Mouse (Mus musculus) lung, postnatal 14 days (tissue): ENCODE measurements around the gene Fam227b.

Source experiments
- DNase-seq: peaks from one replicate; pipeline ENCODE4 v3.0.0; 2021

Gene Fam227b

DNA sequence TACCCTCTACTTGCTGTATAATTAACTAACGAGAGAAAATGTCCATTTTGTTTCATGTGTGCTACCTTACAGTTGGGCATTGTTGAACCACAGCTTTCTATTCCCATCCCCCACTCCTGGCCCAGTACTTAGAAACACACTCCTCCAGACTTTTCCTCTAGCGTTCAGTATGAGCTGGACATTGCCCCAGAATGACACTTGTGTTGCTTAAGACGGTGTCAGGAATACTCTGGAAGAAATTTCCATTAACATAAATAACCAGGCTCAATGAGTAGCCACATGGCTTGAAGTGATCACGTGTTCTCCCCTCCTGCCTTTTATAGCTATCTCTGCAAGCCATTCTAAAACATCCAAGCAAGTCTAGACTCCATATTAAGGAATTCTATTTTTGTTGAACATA lies 91.2 kb downstream of the Fam227b start:
- peak; percentile 33 for DNase-seq

DNA sequence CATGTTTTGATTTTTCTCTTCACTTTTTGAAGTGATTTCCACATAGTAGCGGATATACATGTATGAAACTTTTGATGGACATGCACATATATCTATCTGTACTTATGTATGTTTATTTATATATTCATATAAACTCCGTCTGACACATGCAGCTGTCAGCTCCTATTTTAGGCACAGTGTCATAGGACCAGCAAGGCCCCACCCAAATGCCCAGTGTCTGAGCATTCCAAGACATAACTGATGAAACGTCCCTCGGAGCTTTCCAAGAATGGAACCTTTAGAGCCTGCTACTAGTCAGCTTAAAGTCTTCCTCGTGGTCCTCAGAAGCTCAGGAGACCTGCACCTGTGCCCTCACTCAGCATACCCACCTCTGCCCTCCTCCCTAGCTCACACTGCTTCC lies 98.1 kb downstream of the Fam227b start:
- no peak for DNase-seq

DNA sequence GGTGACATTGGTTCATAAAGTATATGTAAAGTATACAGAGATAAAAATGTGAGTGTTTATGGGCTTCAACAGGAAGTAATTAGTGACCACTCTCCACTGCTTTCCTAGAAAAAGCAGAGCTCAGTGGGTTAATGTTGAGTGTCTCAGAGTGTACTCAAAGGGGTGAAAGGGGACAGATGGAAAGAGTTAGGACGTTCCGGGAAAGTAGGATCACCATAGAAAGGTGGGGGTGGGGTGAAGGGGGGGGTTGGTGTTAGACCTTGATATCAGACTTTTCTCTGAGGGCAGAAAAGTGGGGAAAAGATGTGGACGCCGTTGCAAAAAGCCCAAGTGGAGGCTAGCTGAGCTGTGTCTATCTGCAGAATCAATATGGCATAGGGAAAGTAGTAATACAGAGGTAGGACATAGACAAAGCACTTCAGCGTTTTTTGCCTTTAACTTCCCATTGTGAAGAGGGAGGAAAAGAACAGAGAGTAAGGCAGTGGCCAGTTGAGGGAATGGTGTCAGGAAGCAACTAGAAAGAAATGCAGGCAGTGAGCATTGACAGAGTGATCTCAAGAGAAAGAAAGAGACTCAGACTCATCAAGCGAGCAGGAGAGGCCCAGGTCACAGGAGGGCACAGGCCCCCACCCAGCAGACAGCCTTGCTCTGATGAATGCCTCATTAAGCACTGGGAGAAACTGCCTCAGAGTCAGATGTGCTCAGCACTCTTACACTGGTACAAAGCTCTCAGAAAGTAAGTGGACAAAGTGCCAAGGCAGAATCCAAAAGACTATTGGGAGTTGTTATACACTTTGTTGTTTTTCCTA lies 98.9 kb downstream of the Fam227b start:
- no peak for DNase-seq

DNA sequence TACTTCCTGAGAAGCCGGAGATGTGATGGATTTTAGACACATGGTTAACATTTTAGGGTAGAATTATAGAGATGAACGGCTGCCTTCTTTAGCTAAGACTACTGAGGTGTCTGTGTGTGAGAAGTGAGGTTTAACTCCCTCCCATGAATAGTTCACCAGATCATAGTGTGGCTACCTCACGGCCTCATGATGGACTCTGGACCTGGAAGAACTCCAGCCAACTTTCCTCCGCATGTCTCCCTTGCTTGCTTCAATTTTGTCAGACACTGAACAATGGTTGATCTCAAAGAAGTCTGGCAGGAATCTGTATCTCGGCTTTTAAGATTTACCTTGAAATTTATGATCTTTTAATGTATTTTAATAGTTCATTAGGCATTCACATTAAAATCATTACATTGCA lies 106.2 kb downstream of the Fam227b start:
- DNase-seq: no peak

DNA sequence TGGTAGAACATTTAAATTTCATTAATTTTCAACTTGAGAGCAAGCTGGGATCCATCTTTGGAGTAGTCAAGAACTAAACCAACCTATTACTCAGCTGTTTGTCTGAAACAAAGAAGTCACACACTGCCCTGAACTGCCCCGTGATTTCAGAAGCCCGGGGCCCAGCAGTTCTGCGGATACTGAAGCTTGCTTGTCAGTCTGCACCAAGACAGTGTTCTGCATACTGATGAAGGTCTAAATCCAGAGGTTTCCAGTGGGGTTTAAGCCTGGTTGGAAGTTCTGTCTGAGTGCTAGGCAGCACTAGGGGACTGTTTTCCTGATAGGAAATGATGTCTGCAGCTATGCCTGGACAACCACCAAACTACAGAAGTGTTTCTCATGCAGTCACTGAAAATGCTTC lies 109.1 kb downstream of the Fam227b start:
- no peak for DNase-seq

DNA sequence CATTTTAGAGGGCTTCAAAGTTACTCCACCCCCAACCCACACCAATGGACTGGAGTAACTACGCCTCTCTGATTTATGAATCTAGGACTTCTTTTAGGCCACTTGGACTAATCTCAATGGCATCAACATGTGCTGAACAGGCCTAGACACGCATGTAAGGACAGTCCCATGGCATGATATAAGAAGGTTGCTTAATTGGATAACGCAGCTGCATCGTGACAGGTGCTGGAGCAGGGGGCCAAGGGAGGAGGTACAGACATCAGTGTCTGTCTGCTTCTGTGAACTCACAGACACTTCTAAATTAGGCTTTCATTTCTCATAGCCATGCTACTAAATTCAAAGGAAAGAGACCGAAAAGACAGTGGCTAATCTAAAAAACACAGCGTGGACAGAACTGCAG lies 110.6 kb downstream of the Fam227b start:
- no peak for DNase-seq

DNA sequence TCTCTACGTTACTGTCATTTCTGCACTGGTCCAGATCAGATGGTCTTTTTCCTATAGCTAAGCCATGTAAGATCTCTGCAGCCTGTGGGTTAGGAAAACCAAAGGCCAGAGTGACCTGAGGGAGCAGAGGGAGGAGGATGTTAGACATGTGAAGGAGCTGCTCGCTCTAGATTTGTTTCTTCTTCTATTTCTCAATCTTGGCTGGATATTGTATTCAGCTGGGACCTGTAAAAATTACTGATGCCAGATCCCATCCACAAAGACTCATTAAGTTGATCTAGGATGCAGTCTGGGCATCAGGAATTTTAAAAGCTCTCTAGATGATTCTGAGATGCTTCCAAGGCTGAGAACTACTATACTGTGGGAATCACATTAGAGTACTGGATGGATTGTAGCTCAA lies 111.2 kb downstream of the Fam227b start:
- no peak for DNase-seq

DNA sequence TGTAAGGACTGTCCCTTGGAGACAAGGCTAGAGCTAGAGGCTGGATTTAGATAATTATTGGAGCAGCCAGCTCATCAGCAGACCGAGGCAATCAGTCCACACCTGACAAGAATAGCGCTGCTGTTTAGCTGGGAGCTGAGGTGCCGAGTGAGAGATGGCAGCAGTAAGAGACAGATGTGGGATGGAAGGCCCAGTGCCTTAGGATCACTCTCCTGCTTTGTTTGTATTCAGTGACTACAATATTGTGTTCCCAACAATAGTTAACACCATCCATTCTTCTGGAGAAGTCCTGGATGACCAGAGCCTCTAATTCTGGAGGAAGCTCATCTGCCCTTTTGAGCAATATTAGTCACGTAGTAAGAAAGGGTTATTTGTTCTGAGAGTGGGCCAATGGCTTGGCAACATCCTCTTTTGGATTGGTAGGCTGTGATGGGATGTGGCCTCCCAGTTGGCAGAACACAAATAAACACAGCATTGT lies 112.4 kb downstream of the Fam227b start:
- peak; percentile 66 for DNase-seq

DNA sequence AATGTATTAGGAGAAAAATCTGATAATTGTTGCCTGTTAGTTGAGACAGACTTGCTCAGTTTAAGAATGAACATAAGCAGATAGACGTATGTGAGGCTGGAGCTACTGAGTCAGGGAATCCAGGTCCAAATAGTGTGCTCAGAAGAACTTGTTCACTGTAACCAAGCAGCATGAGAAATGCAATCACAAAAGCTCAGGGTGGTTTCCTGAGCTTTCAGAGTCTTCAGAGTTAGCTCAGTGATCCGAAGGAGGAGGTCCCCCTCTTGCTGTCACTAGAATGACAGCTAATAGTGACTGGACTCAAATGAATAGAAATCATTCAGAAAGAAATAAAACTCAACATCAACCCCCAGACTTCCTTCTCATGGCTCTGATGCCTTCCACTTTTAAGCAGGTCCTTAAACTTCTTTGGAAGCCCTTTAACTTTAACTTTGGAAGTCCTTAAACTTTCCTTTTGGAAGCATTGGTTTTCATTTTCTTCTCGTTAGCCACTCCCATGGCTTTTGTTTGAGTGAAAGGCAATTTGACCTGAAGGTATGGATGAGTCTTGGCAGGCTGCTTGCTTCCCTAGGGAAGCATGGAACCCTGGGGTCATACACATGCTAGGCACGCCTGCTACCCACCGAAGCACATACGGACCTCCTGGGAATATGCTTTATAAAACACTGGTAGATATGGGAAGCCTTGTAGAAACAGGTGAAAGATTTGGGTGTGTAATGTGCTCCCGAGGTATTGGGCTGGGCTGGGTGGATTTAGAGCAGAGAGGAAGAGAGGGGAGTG lies 113.4 kb downstream of the Fam227b start:
- no peak for DNase-seq

DNA sequence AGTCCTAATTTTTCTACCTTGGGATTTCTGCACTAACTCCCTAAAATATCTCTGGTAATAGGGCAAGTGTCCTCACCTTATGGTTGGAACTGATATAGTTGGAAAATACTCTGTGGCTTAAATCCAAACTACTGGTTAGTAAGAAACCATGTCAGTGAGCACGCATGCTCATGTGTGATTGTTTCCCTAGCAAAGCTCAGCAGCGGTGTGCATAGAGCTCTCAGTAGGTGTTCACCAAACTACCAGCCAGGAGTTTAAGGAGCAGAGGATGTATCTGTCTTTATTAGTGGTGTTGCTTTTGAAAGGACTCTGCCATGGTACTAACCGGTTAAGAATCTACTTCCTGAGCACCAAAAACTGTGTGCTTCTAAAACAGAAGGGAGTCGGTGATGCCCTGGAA lies 115.7 kb downstream of the Fam227b start:
- DNase-seq: no peak

DNA sequence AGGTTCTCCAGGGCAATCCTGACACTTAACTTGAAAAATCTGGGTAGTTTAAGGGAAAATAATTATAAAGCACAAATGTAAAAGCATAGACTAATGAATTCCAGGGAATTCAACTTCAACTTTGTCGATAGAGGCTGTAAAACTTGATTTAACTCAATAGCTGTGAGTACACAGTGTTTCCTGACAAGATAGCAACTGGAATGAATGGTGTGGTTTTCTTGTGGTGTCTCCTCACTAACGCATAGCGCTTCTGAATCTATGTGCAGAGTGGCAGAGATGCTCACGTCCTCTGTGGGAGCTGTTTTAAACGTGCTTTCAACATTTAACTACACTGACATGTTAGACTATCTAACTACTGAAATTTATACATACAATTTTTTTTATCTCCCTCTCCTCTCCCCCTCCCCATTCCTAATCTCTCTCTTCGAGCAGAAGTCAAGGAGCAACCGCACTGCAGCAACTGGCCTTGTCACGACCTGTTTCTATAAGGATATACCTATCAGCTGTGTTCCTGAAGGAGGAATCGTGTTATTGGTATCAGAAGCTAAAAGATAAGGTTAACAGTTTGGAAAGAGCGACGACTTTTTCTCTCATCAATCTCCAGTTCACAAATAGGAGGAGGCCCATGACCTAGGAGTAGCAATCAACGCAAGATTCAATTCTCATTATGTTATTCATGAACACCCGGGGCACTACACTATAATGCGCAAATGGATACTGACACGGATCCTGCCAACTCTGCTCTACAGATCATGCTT lies 116.6 kb downstream of the Fam227b start:
- no peak for DNase-seq

DNA sequence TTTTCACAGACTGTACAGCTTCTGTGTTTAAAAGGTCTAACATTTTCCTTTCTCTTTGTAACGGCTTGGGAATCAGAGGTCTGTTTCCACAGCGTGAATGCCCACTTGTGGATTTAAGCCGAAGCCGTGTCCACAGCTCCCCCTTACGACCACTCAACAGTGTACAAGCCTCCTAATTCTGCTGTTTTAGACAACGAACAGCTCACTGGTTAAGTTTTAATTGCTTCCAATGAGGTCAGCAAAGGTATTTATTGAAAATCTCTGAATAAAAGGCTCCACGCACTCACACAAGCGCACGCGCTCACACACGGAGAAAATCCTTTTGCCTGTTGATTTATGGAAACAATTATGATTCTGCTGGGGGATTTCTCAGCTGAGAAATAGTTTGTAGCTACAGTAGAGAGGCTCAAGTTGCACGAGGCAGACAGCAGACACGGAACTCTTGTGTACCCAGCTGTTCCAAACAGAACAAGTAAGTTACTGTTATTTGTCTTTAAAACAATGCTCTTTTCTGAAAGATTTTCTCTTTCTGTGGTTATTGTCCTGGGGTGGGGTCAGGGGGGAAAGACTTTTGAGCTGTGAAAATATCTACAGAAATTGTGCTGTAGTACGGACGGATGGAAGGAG lies 117.3 kb downstream of the Fam227b start, which contains the start of gene Fgf7:
Fgf7 (plus strand) TSS at position 280 of the 627 bp plus-strand sequence.
- DNase-seq: peak; percentile 52

DNA sequence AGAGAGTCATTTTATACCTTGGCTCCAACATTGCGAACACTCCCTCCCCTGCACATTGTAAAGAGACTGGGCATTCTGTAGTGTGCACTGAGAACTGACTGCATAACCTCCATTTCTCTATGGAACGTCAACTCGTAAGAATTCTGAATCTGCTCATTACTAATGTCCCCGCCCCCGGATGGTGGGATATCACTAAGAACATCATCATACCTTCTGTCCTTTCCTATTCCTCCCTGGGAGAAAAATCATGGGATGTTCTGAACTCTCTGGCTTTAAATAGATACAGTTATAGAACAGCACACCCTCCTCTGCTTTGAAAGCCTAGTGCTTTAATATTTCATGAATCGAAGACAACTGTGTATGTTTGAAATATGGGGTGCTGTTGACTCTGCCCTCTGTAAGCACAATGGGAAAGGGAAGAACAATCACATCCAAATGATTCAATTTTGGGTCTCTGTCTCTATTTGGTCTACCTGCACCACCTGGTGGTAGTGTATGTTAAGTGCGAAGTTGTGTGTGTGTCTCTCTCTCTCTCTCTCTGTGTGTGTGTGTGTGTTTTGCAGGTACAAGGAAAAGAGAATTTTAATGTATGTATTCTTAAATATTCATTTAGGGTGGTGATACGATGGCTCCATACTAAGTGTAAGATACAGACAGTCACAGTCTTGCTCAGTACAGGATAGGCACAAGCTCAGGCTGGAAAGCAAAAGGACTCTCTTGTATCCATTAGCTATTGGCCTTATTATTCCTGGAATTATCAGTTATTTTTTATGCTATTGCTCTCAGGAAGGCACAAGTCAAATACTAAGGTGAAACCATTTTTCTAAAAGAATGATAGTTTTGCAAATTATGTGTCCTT lies 118.5 kb downstream of the Fam227b start:
- DNase-seq: peak; percentile 34

DNA sequence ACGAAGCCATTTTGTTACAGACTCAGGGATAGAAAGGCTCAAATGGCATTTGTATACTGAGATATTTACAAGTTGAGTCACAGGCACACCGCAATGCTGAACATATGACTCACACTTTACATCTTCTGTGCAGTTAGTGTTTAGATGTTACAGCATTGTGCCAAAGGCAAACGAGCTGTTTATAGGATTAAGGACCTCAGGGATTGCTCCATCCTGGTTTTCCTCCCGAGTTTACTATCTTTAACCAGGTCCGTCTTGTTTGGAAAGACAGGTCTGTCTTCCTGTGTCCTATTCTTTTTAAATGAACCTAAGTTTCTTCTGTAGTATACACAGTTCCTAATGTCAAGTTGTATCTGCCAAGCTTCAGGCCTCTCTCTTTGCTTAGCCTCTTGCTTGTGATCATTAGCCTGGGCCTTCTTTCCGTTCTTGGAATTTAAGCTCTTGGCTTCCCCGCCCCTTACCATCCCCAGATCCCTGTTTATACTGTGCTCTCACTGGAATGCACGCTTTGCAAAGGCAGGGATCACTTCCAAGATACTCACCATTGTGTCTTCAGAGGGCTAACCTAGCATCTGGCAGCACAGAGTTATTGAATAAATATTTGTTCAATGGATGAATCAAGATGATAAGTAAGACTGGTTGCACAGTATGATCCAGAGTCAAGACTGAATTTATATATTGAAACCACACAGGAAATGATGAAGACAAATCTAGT lies 120.5 kb downstream of the Fam227b start:
- peak; percentile 57 for DNase-seq

DNA sequence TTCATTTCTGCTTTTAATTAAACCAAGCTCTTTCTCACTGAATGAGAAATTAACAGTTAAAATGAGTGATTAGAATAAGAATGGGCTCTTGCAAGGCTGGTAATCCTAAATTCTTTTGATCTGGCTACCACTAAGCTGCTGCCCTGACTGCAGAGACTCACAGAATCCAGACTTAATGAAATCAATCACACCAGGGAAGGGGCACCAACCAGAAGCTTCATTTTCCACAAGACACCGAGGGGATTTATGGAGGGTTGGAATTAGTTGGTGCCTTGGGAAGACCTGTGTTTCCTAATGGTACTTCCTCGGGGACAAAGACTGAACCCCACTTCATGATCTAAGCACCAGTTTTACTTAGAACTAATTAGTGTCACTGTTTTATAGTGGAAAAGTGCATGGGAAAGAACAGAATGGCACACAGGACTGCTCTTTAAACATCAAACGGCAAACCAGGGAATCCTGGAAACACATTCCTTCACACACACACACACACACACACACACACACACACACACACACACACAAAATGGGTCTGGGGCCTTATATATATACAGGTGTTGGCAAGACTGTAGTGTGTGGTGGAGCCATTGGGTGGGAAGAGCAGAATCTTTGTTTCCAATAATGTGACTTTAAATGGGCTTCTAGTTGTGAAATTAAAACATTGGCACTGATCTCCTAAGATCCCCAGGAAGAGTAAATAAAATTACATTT lies 135.9 kb downstream of the Fam227b start:
- DNase-seq: no peak

DNA sequence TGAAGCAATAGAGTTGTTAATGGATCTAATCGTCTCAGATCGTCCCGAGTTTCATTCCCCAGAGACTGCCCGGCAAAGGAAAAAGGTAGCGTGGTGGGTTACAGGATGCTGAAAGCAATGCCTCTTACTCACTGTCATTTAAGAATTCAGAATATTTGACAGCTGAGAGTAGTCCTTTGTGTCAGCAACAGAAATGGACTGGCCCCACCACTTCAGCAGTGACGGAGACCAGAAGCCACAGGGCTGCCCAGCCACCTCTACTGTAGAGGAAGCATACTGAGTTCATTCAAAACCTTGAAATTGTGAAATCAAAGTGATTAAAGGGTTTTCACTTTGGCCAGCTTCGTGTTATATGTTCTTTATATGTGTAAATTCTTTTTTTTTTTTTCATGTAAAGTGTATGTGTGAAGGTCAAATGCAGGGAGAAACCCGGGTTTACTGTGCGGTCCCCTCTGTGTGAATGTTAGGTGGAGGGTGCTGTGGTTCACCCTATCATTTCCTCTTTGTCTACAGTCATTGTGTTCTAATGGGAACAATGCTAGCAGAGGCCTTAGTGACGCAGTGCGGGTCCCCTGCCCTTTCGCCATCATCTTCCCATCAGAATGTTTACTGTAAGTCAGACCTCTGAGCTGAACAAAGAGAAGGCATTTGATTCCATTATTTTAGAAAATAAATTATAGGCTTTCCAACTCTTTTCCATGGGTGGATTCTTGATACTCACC lies 136.7 kb downstream of the Fam227b start:
- no peak for DNase-seq

DNA sequence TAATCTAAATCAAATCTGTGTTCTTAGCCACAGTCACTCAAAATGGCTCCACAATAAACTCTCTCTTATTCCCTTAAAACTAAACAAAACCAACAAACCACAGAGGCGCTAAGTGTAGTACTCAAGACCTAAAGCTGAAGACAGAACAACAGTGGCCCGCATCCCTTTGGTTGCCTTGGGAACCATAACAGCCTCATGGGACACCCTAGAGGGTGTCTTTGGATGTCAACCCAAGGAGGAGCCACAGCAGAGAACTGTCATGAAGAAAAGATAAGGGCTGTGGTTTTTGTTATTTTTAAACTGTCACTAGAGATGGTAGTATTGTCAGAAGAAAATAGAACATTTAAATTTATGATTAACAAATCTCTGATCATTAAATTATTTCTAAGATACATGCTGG lies 145.1 kb downstream of the Fam227b start:
- DNase-seq: no peak

DNA sequence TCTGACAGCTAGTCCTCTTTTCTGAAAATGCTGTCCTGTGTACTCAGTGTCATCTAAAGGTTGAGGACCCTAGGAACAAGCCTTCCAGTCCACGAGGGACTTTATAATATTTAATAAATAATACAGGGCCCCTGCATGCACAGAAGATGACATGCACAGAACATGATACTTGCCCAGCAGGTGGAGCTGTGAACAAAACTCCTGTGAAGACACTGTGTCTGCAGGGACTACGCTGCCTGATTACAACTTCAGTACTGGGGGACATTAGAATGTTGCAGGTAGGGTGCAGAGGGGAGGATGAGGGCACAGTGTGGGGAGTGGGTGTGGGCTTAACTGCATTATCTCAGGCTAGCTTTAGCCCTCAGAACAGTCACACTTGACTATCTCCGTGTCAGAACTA lies 145.7 kb downstream of the Fam227b start:
- DNase-seq: peak; percentile 73

DNA sequence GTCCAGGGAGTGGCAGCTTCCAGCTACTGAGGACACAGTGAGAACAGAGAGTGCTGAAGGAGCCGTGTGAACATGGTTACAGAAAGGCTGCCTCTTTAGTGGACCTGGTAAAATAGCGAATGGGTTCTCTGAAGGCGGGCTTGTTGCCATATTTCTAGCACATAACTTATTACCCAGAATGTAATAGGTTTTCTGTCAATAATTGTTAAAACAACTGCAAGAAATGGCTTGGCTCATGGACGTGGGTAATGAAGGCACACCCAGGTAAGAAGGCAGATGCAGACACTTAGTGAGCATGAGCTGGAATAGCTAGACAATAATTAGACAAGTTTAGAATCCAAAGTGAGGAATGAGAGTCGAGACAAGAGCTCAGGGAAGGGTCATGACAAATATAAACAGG lies 149.5 kb downstream of the Fam227b start:
- no peak for DNase-seq

DNA sequence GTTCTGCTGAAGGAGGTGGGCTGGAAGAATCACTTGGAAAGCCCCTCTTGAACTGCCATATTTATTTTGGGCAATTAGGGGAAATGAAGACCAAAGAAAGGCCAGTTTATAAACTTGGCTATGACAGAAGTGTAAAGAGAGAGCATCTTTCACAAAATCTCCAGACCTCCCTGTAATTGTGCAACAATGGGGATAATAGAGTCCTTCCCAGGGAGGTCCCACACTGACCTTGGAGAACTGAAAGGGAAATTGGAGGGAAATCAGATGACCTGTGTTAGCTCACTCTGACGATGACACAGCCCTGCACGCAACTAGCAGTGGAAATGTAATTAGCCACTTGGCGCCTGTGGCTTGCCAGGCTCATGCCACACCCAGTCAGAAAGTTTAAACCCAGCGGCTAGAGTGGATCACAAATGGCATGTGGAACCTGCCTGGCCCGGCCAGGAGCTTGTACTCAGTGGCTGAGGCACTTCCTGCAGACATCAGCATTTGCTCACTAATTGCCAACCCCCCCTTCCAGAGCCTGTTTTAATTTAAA lies 175.9 kb downstream of the Fam227b start:
- DNase-seq: no peak
